Mouse (Mus musculus) c-Kit-positive CD71-negative TER-119-negative erythroid progenitor cells, embryonic 14.5 days (primary cell): ENCODE measurements around the gene Tmeff1.
"Not testable (repeated sequence)": the region's sequence is repeated elsewhere in the genome, so short reads cannot be mapped to it uniquely, and the experiment has no call there.

ENCODE experiments used
- DNase-seq: peaks from one replicate; pipeline ENCODE4 v3.0.0-alpha.2; 2013; ENCODE audit warnings: low read depth

The Tmeff1 gene

DNA sequence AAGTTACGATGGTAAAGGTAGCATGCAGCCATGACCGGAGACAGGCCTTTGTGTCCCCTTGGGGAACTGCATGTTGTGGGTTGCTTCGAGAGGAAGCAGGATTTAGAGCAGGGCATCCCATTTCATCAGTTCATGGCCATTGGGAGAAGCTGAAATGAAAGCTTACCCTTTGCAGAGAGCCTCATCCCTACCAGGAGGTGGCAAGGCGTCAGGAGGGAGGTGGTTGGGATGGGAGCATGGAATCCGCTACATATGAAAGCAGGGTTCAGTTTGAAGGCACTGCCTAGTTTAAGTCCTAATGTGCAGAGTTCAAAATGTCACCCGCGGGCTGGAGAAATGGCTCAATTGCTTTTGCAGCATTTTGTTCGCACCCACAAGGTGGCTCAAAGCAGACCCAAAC is 92.3 kb downstream of the Tmeff1 start:
- no peak for DNase-seq

- no peak for DNase-seq
Observed at GRCm38 (mm10) chr4:48677812-48678211, 92.8 kb downstream of the Tmeff1 start.

- DNase-seq = no peak
Observed at GRCm38 (mm10) chr4:48678793-48679192, 93.8 kb downstream of the Tmeff1 start.

GRCm38 (mm10) chr4:48679728-48680127 is 94.8 kb downstream of the Tmeff1 start:
- not testable (repeated sequence) for DNase-seq

DNA sequence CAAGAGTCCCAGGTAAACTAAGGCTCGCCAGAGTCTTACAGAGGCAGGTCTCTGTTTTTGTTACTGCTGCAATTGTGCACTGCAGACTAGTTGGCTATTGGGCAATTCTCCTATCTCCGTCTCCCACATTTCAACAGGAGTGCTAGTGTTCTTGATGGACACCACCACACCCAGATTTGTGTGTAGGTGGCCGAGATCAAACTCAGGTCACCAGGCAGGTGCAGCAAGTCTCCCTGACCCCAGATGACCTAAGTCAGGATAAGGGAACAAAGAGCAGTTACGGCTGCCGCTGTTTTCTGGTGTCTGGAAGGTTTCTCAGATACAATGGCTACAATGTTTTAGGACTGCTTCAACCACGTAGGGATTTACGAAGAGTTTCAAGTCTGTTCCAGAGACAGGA is 95.2 kb downstream of the Tmeff1 start:
- no peak for DNase-seq

GRCm38 (mm10) chr4:48680648-48681343 is 95.8 kb downstream of the Tmeff1 start:
- DNase-seq = peak; percentile 70

GRCm38 (mm10) chr4:48683126-48683525 is 98.2 kb downstream of the Tmeff1 start:
- DNase-seq = no peak

GRCm38 (mm10) chr4:48683633-48684209 is 98.7 kb downstream of the Tmeff1 start:
- not testable (repeated sequence) for DNase-seq

DNA sequence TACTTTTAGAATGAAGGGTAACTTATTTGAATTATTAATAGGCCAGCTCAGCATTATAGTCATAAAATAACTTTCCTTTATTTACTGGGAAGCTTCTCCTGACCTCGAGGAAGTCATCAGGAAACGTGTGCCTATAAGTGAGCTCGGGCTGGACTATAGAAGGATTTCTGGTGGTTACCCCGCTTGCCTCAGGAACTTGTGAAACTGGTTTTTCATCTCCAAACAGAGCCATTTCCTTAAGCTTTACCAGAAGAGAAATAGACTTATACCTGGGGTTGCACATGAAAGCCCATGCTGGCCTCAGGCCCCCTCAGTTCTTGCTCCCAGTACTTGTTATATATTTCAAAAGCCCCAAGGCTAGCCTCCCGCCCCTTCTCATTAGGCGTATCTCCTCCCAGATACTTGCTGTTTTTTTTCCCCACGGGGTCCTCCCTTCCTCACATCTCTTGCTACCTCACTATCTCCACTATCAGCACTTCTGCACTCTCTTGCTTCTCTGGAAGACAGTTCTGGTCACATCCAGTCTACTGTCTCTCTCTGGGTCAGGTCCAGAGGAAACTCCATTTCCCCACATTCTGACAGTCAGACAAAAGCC is 99.7 kb downstream of the Tmeff1 start:
- DNase-seq = no peak

GRCm38 (mm10) chr4:48688148-48688547 is 103.2 kb downstream of the Tmeff1 start:
- no peak for DNase-seq

DNA sequence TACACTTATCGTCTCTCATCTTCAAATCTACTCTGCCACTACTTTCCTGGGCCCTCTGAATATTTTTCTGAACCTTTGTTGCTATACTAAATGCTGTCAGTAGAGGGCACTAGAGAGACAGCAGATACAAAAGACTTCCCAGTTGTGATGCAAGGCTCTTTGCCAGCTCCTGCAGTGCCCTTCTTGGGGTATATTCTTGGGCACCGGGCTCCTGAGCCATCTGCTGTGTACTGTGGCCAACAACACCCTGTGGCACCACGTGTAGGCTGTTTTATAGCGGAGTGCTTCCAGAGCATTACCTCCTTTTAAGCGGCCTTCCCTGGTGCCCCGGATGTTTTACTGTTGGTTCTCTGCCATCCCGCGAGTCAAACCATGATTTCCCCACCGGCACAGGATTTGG is 105.7 kb downstream of the Tmeff1 start:
- DNase-seq = peak; percentile 26

- DNase-seq = peak; percentile 28
Observed at GRCm38 (mm10) chr4:48691793-48692437, 106.9 kb downstream of the Tmeff1 start.

- no peak for DNase-seq
Observed at GRCm38 (mm10) chr4:48692736-48693292, 107.8 kb downstream of the Tmeff1 start.

DNA sequence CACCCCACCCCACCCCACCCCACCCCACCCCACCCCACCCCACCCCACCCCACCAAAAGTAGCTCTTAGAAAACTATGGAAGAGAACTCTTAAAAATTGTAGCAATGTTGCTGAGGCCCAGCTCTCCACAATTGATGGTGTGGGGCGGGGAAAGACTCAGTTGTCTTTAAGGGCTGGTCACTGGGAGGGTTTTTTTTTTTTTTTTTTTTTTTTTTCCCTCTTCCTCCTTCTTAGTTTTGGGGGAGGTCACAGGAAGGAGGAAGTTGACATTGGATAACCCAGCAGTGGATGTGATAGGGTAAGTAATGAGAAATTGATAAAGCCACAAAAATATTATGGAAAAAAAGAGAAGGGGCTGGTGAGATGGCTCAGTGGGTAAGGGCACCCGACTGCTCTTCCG is 111.7 kb downstream of the Tmeff1 start:
- DNase-seq = no peak

DNA sequence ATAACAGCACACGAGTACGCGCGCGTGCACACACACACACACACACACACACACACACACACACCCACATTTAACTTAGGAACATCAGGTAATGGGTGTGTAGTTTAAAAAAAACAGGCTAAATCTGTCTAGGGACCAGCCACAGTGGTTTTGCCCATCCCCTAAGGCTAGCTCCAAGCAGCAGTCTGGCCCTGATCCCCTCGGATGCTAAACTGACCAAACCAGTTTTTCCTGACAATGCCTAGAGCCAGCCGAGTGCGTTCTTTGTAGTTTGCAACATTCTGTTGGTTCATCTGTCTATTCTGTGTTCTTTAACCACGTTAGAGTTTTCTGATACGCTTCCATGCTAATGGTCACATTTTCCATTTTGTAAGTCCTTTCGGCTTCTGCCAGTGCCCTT is 112.3 kb downstream of the Tmeff1 start:
- no peak for DNase-seq
